Mouse (Mus musculus): Measurements from ENCODE around the gene Larp1b. TPM values are rescaled to one million over a fixed set of nuclear protein-coding genes. Genes with fewer than 3 reads are reported as not detected.
A peak's percentile ranks its signal among the peaks of the same experiment; 100 is the strongest.

The Larp1b gene
- polyA plus RNA-seq, 1 experiment from 2014 or later = 5.0 TPM

DNA sequence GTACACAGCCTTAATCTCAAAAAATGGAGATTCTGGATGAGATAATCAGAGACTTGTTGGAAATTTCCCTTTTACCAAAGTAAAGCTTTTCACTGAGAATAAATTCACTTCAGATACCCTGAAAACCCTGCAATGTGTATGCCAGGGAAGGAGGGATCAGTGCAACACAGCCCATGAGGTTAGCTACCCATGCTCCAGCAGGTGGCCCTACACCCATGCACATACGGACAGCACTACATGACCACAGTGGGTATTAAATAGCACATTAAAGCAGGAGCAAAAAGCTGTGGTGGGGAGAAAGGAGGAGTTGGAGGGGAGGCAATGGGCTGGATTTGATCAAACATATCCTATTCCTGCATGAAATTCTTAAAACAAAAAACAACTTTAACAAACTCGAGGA, 120.9 kb downstream of the Larp1b start:
- Histone ChIP-seq H3K9me3 (ENCODE audit: control insufficient read depth, low read length) (no peaks in the 10 kb centered on the region), H3K27me3 (ENCODE audit: control insufficient read depth, insufficient read depth, low read length) (no peaks in the 10 kb centered on the region), H3K27ac (no peak overlapping the region), H3K4me1 (replicated peaks; ENCODE audit: control insufficient read depth, insufficient read depth, low read length) (no peaks in the 10 kb centered on the region), H3K9ac (no peak overlapping the region), H3K36me3 (replicated peaks; ENCODE audit: control insufficient read depth, insufficient read depth) (peaks cover 26% of the 10 kb centered on the region), H3K4me2 (replicated peaks) (no peak overlapping the region), H3K4me3 (replicated peaks; ENCODE audit: low read length) (no peak overlapping the region)
- no peak for DNase-seq (ENCODE audit: low spot score)
- WGBS = 78% methylated on average over 2 of the region's 2 CpGs
- no peak; the same call in 1 of the 2 replicates for ATAC-seq (ENCODE audit: low FRiP score)

DNA sequence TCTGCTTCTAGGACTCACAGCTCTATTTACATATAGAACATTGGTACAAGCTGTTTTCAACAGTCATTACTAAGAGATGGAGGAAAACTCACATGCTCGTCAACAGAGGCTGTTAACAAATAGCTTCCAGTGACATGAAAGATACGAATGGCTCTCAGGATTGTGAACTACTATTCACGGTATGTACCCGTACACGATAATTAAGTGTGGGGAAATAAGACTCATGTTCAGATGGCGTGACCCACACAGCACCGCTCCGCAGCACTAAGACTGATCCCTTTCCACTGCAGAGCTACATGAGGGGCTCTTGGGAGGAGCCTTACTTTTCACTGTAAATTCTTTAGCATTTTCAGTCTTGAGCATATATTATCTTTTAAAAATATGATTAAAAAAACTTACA, 125.7 kb downstream of the Larp1b start:
- no peak overlapping the region for H3K9ac ChIP-seq
- H3K27me3 ChIP-seq (ENCODE audit: control insufficient read depth, insufficient read depth, low read length) = no peaks in the 10 kb centered on the region
- no peak overlapping the region for H3K4me2 ChIP-seq (replicated peaks)
- H3K27ac ChIP-seq = no peak overlapping the region
- DNase-seq (ENCODE audit: low spot score) = no peak
- H3K9me3 ChIP-seq (ENCODE audit: control insufficient read depth, low read length) = no peaks in the 10 kb centered on the region
- H3K4me3 ChIP-seq (replicated peaks; ENCODE audit: low read length) = no peak overlapping the region
- peaks cover 3% of the 10 kb centered on the region for H3K4me1 ChIP-seq (replicated peaks; ENCODE audit: control insufficient read depth, insufficient read depth, low read length)
- no peak for ATAC-seq (ENCODE audit: low FRiP score)
- no peaks in the 10 kb centered on the region for H3K36me3 ChIP-seq (replicated peaks; ENCODE audit: control insufficient read depth, insufficient read depth)
- WGBS = 69% methylated on average over 8 of the region's 8 CpGs

DNA sequence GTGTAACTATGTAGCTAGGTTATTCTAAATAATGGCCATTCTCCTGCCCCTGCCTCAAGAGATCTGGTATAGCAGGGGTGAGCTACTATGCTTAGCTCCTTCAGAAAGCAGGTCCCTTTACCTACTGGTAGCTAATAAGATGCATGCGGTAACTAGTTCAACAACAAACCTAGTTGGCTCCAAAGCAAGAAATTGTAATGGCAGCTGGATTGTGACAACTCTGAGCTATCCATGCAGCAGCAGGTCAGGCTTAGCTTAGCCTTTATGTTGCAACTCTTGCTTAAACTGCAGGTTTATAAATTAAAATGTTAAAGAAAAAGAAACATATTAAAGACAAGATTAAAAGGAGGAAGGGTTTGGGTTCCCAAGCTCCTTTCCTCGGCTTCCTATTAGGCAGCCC, 129.0 kb downstream of the Larp1b start:
- WGBS = 99% methylated on average over 2 of the region's 2 CpGs
- no peak overlapping the region for H3K4me2 ChIP-seq (replicated peaks)
- H3K27ac ChIP-seq = no peak overlapping the region

DNA sequence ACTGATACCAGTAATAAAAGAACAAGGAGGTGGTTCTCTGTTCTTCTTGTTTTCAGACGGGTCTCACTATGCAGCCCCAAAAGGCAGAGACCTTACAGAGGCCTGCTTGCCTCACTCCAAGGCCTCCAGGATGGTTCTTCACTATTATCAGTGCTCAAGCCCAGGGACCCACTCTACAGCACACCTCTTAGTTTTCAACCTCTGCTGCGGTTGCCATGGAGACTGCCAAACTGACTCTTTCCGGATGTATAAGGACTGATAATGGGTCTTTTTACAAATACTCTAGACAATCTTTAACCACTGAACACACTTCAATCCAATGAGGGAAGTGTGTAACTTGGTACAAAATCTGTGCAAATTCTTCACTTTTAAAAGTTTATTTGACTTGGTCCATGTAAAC, 131.1 kb downstream of the Larp1b start:
- peak overlapping the region; percentile 82 for H3K4me2 ChIP-seq (replicated peaks)
- H3K9ac ChIP-seq = 0 out of 2 replicates have a peak overlapping the region, but pooled peaks have one; percentile 32
- DNase-seq (ENCODE audit: low spot score) (no peak), ATAC-seq (ENCODE audit: low FRiP score) (no peak)
- peaks cover 25% of the 10 kb centered on the region for H3K4me1 ChIP-seq (replicated peaks; ENCODE audit: control insufficient read depth, insufficient read depth, low read length)
- 45% methylated on average over 3 of the region's 3 CpGs for WGBS
- no peaks in the 10 kb centered on the region for H3K27me3 ChIP-seq (ENCODE audit: control insufficient read depth, insufficient read depth, low read length)
- H3K36me3 ChIP-seq (replicated peaks; ENCODE audit: control insufficient read depth, insufficient read depth) = no peaks in the 10 kb centered on the region
- H3K9me3 ChIP-seq (ENCODE audit: control insufficient read depth, low read length) = no peaks in the 10 kb centered on the region
- H3K27ac ChIP-seq = no peak overlapping the region
- peak overlapping the region; percentile 86; the same call in 1 of the 2 replicates for H3K4me3 ChIP-seq (replicated peaks; ENCODE audit: low read length)

More for the DNA sequence above, 129.0 kb downstream of the Larp1b start:
- ATAC-seq (ENCODE audit: low FRiP score) (no peak), DNase-seq (ENCODE audit: low spot score) (no peak)
- Histone ChIP-seq H3K4me1 (replicated peaks; ENCODE audit: control insufficient read depth, insufficient read depth, low read length) (peaks cover 16% of the 10 kb centered on the region), H3K27me3 (ENCODE audit: control insufficient read depth, insufficient read depth, low read length) (no peaks in the 10 kb centered on the region), H3K36me3 (replicated peaks; ENCODE audit: control insufficient read depth, insufficient read depth) (no peaks in the 10 kb centered on the region), H3K9me3 (ENCODE audit: control insufficient read depth, low read length) (no peaks in the 10 kb centered on the region), H3K4me3 (replicated peaks; ENCODE audit: low read length) (no peak overlapping the region), H3K9ac (no peak overlapping the region)

DNA sequence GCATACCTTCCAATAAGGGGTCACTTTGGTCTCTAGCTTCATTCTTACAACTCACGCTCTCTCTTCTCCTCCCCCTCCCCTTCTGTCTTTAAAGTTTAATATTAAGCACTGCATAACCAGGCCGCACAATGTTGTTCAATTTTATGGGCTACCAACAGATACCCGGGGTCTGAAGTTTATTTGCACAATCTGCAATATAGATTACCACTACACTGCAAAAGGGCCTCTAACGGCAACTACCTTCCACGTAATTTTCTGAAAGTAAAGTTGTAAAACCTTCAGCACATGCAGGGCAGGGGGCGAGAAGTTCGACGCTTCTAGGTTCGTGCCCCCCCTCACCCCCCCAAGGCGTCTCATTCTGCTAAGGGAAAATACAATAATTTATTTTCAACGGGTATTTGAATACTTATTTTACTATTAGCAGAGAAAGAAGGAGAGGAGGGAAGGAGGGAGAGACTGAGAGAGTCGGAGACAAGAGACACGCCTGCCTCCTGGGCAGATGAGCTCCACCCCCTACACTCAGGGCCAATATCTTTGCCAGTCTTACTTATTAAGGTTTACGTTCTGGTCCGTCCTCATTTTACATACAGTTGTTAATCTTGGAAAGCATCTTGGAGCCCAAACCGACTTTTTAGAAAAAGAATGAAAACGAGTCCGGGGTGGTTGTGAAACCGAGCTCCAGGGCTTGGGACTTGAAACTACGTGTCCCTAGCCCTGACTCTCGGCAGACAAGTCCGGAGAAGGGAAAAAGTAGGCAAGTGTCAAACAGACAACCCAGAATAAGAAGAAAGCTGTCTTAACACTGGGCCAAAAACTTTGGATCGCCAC, 132.1 kb downstream of the Larp1b start:
- no peaks in the 10 kb centered on the region for H3K27me3 ChIP-seq (ENCODE audit: control insufficient read depth, insufficient read depth, low read length)
- H3K4me1 ChIP-seq (replicated peaks; ENCODE audit: control insufficient read depth, insufficient read depth, low read length) = peaks cover 25% of the 10 kb centered on the region
- peak overlapping the region; percentile 67 for H3K9ac ChIP-seq
- peak overlapping the region; percentile 86 for H3K4me3 ChIP-seq (replicated peaks; ENCODE audit: low read length)
- ATAC-seq (ENCODE audit: low FRiP score) = no peak
- 0 out of 2 replicates have a peak overlapping the region, but pooled peaks have one; percentile 83 for H3K27ac ChIP-seq
- no peaks in the 10 kb centered on the region for H3K9me3 ChIP-seq (ENCODE audit: control insufficient read depth, low read length)
- H3K36me3 ChIP-seq (replicated peaks; ENCODE audit: control insufficient read depth, insufficient read depth) = no peaks in the 10 kb centered on the region
- 2% methylated on average over 23 of the region's 23 CpGs for WGBS
- peak; percentile 33 for DNase-seq (ENCODE audit: low spot score)
- peak overlapping the region; percentile 82 for H3K4me2 ChIP-seq (replicated peaks)

DNA sequence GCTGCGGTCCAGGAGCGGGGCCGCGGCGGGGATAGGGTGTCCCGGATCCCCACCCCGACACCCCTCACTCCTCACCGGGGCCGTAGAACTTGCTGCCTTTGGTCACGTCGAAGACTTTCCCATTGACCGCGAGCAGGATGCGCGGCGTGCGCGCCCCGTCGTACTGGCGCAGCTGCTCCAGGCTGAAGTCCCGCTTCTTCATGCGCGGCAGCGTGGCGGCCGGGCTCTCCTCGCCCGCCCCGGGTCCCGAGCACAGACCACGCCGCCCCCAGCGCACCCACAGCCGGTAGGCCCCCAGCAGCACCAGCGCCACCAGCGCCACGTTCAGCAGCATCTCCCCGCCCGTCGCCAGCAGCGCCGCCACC, 132.9 kb downstream of the Larp1b start:
- Histone ChIP-seq H3K4me1 (replicated peaks; ENCODE audit: control insufficient read depth, insufficient read depth, low read length) (peaks cover 25% of the 10 kb centered on the region), H3K27me3 (ENCODE audit: control insufficient read depth, insufficient read depth, low read length) (no peaks in the 10 kb centered on the region), H3K9ac (peak overlapping the region; percentile 67), H3K9me3 (ENCODE audit: control insufficient read depth, low read length) (no peaks in the 10 kb centered on the region), H3K36me3 (replicated peaks; ENCODE audit: control insufficient read depth, insufficient read depth) (no peaks in the 10 kb centered on the region), H3K4me3 (replicated peaks; ENCODE audit: low read length) (peak overlapping the region; percentile 86), H3K27ac (peak overlapping the region; percentile 83), H3K4me2 (replicated peaks) (peak overlapping the region; percentile 82)
- 1% methylated on average over 41 of the region's 43 CpGs for WGBS
- peak; percentile 40 for DNase-seq (ENCODE audit: low spot score)
- ATAC-seq (ENCODE audit: low FRiP score) = peak; percentile 53

DNA sequence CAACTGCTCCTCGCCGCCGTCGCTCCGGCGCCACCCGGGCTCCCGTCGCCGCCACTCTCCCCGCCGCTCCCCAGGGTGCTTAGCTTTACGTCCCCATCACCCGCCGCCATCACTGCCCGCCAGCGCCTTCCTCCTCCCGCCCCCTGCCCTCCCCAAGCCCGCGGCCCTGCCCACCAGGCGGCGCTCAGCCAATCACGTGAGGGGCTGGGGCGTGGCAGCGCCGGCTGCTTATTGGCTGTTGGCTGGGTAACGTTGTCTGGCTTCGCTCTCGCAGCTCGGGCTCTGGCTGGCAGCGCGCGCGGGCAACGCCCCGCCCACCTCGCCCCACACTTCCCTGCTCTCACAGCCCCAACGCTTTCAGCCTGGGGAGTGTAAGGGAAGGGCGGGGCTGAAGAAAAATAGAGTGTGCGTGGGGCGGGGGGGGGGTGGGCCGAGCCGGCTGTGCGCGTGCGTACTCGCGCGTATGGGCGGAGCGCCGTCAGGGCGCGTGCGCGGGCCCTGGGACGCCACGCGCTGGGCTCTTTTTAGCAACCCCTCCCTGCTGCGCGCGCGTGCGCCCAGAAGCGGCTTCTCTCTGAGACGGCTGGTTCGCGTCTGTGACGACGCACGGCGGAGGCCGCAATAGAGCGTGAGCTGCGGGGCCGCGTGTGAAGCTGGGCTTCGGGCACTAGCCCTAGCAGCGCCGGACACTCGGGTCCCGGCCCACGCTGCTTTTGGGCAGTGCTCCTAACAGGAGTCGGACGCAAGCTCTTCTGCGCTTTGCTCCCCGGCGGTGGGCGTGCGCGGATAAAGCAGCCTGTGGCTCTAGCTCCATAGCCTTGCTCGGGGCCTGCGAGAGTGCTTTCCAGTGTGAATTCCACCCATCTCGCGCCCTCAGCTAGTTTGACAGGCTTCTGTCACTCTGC, 133.5 kb downstream of the Larp1b start, which contains the start of gene Pgrmc2:
Gene Pgrmc2 (minus strand): TSS at position 162 of the 905 bp plus-strand sequence.
- no peaks in the 10 kb centered on the region for H3K9me3 ChIP-seq (ENCODE audit: control insufficient read depth, low read length)
- H3K4me3 ChIP-seq (replicated peaks; ENCODE audit: low read length) = peak within 1 kb of the TSS; percentile 86
- peak within 1 kb of the TSS; percentile 92 for H3K27ac ChIP-seq
- H3K4me2 ChIP-seq (replicated peaks) = peak within 1 kb of the TSS; percentile 82
- under 1% methylated on average over 75 of the region's 95 CpGs for WGBS
- no peaks in the 10 kb centered on the region for H3K27me3 ChIP-seq (ENCODE audit: control insufficient read depth, insufficient read depth, low read length)
- H3K9ac ChIP-seq = peak within 1 kb of the TSS; percentile 81
- H3K36me3 ChIP-seq (replicated peaks; ENCODE audit: control insufficient read depth, insufficient read depth) = no peaks in the 10 kb centered on the region
- peaks cover 25% of the 10 kb centered on the region for H3K4me1 ChIP-seq (replicated peaks; ENCODE audit: control insufficient read depth, insufficient read depth, low read length)
- ATAC-seq (ENCODE audit: low FRiP score) (peak; percentile 99), DNase-seq (ENCODE audit: low spot score) (peak; percentile 99)

DNA sequence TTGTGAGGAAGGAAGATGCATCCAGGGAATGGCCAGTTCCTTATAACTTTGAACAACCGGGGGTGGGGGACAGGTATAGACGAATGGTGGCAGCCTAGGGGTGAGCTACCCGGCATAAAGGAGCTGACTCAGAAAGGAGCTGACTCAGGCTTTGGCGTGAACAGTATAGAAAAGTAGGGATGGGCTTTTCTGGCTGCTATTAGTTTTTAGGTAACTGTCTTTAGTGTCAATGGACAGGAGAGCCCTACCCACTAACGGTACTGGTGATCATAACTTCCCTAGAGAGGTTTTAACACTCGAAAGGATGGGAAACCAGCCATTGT, 134.1 kb downstream of the Larp1b start:
- no peaks in the 10 kb centered on the region for H3K27me3 ChIP-seq (ENCODE audit: control insufficient read depth, insufficient read depth, low read length)
- 1% methylated on average over 6 of the region's 6 CpGs for WGBS
- H3K9ac ChIP-seq = peak overlapping the region; percentile 81
- peaks cover 25% of the 10 kb centered on the region for H3K4me1 ChIP-seq (replicated peaks; ENCODE audit: control insufficient read depth, insufficient read depth, low read length)
- peak overlapping the region; percentile 86 for H3K4me3 ChIP-seq (replicated peaks; ENCODE audit: low read length)
- H3K27ac ChIP-seq = peak overlapping the region; percentile 92
- no peaks in the 10 kb centered on the region for H3K36me3 ChIP-seq (replicated peaks; ENCODE audit: control insufficient read depth, insufficient read depth)
- H3K4me2 ChIP-seq (replicated peaks) = peak overlapping the region; percentile 65
- DNase-seq (ENCODE audit: low spot score) = peak; percentile 47
- H3K9me3 ChIP-seq (ENCODE audit: control insufficient read depth, low read length) = no peaks in the 10 kb centered on the region
- peak; percentile 12 for ATAC-seq (ENCODE audit: low FRiP score)

DNA sequence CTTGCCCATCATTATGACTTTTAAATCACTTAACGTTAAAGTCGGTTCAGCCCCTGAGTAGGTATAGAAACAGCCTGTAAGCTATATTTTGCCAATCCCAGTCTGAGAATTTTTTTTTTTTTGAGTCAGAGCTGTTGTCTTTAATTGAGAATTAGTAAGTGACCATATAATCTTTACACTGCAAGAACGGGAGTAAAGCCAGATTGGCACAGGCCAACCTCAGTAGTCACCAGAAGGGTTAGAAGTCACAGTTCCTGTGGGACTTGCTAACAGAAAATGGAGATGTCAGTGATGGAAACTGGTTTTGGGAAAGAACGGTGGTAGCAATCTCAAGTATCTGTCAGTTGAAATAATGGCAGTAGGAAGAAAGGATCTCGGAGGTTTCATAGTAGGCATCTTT, 134.8 kb downstream of the Larp1b start:
- H3K27ac ChIP-seq = no peak overlapping the region
- DNase-seq (ENCODE audit: low spot score) = no peak
- H3K4me2 ChIP-seq (replicated peaks) = peak overlapping the region; percentile 65
- H3K36me3 ChIP-seq (replicated peaks; ENCODE audit: control insufficient read depth, insufficient read depth) = no peaks in the 10 kb centered on the region
- H3K27me3 ChIP-seq (ENCODE audit: control insufficient read depth, insufficient read depth, low read length) = no peaks in the 10 kb centered on the region
- peak overlapping the region; percentile 86 for H3K4me3 ChIP-seq (replicated peaks; ENCODE audit: low read length)
- ATAC-seq (ENCODE audit: low FRiP score) = no peak
- H3K4me1 ChIP-seq (replicated peaks; ENCODE audit: control insufficient read depth, insufficient read depth, low read length) = peaks cover 25% of the 10 kb centered on the region
- 89% methylated on average over 5 of the region's 5 CpGs for WGBS
- H3K9ac ChIP-seq = no peak overlapping the region; the same call in 1 of the 2 replicates
- no peaks in the 10 kb centered on the region for H3K9me3 ChIP-seq (ENCODE audit: control insufficient read depth, low read length)

Data from hindbrain, embryonic 14.5 days (tissue).